Mouse (Mus musculus) mouse trophoblast stem cell (cell line): ENCODE measurements around the gene Fam149b.

Experiments
- in situ Hi-C, 2 experiments: fragments of 300-500 bp; cut with MseI, MboI; formaldehyde crosslinking; loops; 2 replicates in 1 of 2; 3 replicates in 1 of 2; pipeline ENCODE4 v1.15.1; 2025

The Fam149b gene

DNA sequence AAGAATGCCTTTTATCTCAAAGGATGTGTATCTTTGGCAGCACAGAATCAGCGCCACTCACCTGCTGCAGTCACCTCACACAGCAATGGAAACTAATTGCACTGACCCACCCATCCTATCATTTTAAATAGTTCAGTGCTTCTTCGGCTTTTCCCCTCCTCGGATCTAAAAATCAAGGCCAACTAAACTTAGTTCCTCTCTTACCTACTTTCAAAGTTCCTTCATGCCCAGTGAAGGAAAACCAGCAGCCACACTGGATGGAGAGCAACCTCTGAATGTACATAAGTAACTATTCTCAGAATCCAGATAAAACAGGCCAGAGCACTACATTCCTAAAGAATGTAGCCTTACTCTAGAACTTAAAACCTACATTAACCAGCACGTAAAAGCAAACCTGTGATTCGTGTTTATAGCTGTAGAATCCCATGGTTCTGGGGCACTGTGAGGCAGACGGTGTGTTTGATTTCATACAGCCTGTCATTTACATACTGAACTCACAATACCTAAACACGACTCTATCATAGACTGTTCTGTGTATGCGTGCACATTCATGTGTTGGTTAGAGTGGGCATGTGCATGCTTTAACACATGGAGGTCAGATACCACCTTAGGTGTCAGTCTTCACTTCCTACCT lies 41.6 kb downstream of the Fam149b start:
- in situ Hi-C loops: no loop called here

DNA sequence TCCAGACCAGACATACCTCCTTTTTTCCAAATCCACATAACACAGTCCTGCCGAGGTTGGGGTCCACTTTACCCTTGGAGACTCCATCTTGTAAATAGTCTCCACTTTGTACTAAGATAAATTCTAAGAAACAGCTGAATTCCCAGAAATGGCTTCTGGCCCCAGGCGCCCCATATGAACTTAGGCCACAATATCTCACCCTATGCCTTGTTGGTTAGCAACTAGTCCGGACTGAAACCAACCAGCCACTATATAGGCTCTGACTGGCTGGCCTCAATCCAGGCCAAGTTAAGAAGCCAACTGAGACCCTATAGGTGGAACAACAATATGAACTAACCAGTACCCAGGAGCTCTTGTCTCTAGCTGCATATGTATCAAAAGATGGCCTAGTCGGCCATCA lies 44.4 kb downstream of the Fam149b start:
- in situ Hi-C loops: no loop called here

- in situ Hi-C loops: no loop called here
Measured at GRCm38 (mm10) chr14:20393205-20393913, 45.4 kb downstream of the Fam149b start, which contains the start of gene Mrps16. TSS of gene Mrps16 (minus strand) at chr14:20393634.

GRCm38 (mm10) chr14:20397220-20397619 lies 49.3 kb downstream of the Fam149b start:
- in situ Hi-C loops: no loop called here

GRCm38 (mm10) chr14:20398864-20399263 lies 50.9 kb downstream of the Fam149b start:
- in situ Hi-C loops: no loop called here

DNA sequence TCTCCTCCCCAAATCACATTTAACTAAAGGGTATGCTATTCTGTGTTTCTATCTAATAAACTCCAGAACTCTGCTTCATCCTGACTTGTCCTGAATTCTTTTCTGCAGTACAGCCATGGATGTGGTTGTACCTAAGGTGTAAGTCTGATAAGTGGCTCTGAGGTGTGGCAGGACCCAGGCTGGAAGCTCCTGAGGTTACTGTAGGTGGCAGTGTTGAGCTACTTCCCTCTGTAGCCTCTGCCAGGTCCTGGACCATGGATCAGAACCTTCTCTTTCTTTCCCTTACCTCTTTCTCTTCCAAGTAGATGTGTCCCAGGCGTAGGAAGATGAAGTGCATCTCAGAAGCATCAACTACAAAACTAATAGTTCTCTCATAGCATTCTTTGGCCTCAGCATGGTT lies 52.1 kb downstream of the Fam149b start:
- in situ Hi-C loops: no loop called here

DNA sequence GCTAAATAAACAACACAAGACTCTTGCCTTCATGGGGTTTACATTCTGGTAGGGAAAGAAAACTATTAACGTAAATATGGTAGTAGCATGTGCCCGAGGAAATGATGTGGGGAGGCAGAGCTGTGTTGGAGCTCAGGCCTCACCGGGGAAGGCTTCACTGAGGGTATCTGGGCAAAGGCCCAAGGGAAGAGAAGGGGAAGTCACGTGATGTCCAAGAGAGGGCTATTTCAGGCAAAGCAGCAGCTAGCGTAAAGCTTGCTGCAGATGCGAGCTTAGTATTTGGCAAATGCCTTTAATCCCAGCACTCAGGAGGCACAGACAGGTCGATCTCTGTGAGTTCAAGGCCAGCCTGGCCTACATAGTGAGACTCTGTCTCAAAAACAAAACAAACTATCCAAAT lies 74.3 kb downstream of the Fam149b start:
- in situ Hi-C loops: no loop called here

DNA sequence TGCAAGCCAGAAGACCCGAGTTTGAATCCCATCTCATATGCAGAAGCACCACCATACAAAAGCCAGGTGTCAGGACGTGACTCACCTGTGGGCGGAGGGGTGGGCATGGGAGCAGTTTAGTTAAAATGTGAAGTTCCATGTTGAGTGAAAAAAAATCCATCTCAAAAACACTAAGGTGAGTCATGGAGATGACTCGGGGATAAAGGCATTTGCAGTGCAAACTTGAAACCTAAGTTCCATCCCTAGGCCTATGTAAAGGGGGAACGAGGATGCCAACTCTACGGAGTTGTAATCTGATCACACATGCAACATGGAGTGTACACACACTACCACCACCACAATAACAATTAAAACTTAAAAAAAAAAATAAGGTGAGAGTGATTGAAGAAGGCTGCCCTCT lies 75.1 kb downstream of the Fam149b start:
- in situ Hi-C loops: no loop called here

GRCm38 (mm10) chr14:20428593-20428992 lies 80.6 kb downstream of the Fam149b start:
- in situ Hi-C loops: no loop called here

DNA sequence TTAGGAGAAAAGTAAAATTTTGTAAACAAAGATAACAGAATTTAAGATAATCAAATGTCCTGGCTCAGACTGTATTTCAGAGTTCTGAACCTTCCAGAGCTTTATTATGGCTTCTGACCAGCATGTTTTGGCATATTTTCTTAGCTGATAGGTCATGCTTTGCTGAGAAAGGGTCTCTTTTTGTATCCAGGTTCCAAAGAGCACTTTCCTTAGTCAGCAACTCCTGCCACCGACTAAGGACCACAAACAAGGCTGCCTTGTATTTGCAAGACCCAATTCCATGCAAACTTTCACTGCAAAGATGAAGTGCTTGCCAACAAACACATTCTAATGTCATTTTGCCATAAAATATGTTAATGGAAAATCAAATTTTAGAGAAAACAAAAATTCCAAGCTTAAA lies 81.9 kb downstream of the Fam149b start:
- in situ Hi-C loops: no loop called here

DNA sequence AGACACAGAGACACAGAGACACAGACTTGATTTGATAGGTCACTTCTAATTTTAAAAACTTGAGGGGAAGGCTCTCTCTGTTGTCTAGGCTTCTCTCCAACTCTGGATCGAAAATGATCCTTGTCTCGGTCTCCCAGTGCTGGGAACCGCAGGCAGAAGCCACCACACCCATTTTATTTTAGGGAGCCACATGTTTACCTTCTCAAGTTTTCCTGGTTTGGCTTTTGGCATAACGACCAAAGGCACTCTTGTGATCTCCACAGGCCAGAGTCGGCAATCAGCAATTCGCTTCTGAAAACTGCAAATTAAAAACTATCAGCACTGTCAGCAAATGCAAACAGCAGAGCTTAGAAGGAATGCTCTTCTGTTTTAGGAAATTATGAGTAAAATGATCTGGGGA lies 83.8 kb downstream of the Fam149b start:
- in situ Hi-C loops: no loop called here

GRCm38 (mm10) chr14:20432420-20432819 lies 84.5 kb downstream of the Fam149b start:
- in situ Hi-C loops: no loop called here
